Mouse (Mus musculus) cerebellum, adult 11 months (tissue): ENCODE results near the gene Actl11.

Experiments
- DNase-seq: peaks from one replicate; pipeline ENCODE4 v3.0.0; 2022

Gene Actl11

DNA sequence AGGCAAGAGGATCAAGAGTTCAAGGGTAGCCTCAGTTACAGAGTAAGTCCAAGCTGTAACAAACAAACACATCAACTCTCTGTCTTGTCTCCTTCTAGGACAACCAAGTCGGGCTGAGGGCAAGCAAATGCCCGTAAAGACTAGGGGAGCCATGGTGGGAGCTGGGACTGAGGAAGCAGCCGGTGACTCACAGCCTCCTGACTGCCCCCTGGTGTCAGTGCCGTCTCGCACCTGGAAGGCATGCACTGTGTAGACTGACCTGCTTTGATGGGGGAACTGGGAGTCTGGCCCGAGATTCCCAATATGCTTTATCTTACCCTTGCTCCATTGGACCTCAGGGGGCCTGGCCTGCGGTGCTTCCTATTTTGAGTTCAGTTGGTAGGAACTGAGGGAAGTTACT lies 5.2 kb upstream of the Actl11 start:
- DNase-seq, result no peak

DNA sequence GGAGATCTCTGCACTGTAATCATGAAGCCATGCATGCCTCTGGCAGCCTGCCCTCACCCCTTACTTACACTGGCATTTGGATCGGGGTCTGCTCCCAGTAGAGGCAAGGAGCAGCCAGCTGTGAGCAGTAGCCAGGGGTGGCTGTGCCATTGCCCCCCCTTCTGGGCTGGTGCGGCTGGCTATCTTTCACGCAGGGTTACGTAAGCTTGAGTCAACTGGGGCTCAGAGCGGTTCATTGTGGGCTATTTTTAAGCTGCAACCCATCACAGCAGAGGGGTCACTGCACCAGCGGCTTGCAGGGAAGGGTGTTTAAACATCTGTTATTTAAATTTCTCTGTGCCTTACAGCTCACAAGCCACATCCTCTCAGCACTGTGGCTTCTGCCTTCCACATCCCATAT lies 4.3 kb upstream of the Actl11 start:
- no peak for DNase-seq

DNA sequence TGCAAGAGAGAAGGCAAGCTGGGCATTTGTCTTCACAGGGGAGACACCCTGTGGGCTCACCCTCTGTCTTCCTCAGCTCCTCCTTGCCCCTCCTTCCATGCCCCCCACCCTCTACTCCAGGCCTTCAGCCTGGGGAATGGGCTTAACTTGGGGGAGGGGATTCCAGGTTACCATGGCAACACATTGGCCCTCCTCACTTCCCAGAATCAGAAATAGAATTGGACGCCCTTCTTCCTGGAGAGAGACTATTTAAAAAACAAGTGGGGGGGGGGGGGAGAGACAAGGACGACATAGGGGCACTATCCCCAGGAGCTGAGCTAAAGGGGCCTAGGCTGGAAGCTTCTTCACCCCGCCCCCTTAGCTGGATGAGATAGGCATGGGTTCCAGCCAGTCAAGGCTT lies 3.0 kb upstream of the Actl11 start:
- DNase-seq, result no peak

DNA sequence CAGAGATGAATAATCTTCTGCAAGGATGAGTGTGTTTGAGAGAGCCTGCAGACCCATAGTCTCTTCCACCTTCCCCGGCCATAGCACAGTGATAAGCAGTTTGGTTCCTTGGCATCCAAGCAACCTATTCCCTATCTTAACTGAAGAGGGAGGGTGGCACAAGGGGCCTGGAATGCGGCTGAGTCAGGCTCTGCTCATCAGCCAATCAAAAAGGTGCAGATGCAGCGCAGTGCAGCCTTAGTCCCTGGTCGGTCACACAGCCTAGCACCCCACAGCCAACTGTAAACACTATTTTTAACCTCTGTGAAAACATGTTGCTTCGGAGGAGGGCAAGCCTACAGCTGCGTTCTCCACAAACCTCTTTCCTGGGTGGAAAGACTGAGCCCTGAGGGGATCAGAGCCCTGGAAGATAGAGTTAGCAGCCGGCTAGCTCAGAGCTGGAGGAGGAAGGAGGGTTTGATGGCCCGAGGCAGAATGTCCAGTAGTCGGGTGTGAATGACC lies 1.3 kb upstream of the Actl11 start:
- DNase-seq, result no peak

DNA sequence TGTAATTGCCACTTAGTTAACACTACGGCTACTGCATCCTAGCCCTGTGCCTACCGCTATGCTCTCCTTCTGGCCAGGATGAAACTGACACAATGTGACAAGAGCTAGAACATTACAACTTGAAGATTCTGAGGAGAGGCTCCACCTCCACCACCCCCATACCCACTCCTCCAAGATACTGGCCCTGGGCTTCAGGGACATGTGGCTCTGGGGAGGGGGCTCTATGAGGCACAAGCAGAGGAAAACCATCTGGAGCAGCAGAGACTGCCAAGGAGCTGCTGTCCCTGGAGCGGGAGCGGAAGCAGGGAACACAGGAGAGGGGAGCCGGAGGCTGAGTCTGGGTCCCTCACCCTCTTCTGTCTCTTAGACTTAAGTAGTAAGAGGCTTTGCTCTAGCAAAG lies 520 bp upstream of the Actl11 start:
- DNase-seq, result no peak

DNA sequence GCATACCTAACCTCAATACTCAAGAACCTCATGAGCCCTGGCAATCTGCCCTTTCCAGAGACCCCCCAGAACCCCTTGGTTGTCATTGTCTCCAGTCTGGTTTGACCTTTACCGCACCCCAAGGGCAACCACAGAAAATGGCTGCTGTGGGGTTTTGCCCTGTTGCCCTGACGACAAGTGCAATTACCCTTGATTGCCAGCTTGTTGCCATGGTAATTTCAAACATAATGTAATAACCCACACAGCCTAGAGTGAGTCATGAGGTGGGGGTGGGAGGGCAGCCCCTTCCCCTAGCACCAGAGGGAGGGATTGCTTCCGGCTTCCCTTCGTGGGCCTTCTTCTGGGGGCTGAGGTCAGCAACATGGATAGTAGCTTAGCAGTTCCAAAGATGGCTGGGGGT lies 4.0 kb downstream of the Actl11 start:
- DNase-seq, result no peak

DNA sequence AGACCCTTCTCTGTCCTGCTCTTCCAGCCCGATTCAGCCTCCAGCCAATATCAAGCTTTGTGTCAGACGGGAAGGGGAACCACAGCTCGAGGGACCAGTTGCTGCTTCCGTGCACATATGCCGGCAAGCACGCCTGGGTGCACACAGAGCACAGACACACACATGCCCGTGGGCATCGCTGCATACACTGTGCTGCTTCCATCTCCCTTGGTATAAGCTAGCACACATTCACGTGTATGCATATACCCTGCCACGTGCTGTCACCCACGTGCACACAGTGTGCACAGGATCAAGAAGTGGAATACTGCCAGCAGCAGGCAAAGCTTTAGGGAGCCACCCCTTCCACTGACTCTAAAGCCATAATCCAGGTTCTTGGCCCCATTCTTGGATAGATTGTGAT lies 5.9 kb downstream of the Actl11 start:
- DNase-seq, result no peak

DNA sequence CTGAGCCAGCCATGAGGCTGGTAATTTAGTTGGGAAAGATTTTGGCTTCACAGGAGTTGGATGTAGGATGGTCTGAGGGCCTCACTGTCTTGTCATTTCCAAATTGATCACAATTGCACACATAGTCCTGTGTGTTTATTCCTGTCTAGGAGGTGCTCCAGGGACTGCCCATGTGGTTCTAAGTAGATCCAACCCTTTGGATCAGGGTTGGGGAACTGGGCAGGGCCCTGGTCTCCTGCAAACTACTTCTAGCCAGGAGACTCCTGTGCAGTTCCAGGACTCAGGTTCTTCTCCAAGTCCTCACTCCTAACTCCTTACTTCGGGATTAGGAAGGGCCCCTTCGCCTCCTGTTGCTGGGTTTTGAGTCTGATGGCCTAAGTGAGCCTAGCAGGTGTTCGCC lies 7.1 kb downstream of the Actl11 start, which contains the start of gene Camkv:
Camkv (plus strand) TSS at position 301 of the 400 bp plus-strand sequence.
- DNase-seq, result no peak

DNA sequence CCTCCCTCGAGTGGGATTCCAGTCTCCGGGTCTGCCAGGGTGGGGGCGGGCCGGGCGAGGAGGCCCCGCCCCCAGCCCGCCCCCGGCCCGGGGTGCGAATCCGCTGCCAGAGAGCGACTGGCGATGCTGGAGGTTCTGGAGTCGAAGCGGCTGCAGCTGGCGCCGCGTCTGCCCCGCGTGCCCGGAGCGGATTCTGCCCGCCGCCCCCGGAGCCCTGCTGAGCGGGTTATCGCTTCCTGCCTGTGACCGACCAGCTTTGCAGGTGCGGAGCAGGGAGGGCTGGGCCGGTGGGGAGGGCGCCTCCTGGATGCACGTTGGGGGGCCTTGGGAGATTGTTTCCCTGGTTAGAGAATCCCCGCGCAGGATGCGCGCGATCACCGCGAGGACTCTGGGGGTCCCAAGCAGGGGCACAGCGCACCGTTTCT lies 7.5 kb downstream of the Actl11 start:
- no peak for DNase-seq

DNA sequence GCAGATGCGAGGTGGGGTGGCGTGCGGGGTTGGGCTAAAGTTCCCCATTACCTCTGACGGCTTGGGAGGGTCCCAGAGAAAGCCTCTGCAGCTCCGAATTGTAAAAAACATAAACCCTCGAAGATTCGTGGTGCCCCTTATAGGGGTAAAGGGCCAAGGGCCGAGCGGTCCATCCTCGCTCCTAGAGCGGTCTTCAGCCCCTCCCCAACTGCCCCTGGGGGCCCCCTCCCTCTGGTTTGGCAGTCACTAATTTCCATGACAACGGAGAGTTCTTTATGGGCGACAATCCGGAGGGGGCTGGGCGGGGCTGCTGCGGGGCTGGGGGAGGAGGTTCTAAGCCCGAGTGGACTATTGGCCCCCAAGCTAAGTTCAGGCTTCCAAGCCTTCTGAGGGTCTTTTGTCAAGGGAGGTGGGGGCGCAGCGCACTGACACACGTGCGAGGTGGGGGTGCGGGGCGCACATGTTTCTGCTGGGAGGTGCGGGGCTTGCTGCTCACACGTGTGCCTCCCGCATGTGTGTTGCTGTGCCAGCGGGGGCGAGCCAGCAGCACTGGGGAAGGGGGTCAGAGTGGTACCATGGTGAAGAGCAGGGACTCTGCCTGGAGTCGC lies 8.1 kb downstream of the Actl11 start:
- DNase-seq, result no peak

DNA sequence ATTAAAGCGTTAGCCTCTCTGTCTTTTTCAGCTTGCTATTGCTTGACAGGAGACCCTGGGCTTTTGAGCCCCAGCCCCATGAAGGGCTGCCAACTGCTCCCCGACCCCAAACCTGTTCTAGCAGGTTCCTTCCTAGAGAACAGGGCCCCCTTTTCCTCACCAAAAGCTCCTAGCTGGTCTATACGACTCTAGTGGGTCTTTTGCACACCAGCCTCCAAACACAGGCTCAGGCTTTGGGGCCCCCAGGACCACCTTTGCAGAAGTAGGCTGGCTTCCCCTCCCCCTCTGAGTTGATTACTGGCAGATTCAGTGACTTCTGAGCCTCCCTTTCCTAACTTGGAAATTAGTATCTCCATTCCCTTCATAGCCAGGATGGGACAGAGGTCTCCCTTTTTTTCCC lies 8.6 kb downstream of the Actl11 start:
- no peak for DNase-seq

DNA sequence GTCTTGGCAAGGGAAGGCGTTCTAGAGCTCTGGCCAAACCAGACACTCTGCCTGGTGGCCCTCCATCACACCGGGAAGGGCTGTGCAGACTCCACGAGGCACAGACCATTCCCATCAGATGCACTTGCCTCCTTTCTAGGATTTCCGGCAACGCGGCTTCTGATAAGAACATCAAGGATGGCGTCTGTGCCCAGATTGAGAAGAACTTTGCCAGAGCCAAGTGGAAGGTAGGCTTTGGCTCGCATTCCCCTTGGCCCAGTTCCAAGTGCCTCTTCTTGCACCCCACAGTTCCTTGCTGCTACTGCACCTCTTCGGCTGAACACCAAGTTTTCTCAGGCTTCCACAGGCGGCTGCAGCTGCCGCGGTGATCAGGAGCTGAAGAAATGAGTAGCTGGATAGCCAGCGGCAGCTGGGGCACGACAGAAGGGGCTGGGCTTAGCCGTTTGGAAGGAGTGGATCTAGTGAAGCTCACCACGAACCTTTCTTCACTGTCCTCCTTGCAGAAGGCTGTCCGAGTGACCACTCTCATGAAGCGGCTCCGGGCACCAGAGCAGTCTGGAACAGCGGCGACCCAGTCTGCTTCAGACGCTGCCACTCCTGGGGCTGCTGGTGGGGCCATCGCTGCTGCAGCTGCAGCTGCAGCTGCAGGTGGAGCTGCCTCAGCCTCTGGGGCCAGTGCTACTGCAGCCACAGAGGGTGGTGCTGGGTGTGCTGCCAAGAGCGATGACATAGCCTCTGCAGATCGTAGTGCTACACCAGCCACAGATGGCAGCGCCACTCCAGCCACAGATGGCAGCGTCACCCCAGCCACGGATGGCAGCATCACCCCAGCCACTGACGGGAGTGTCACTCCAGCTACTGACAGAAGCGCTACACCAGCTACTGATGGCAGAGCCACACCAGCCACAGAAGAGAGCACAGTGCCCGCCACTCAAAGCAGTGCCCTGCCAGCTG lies 19.2 kb downstream of the Actl11 start:
- peak; percentile 43 for DNase-seq

DNA sequence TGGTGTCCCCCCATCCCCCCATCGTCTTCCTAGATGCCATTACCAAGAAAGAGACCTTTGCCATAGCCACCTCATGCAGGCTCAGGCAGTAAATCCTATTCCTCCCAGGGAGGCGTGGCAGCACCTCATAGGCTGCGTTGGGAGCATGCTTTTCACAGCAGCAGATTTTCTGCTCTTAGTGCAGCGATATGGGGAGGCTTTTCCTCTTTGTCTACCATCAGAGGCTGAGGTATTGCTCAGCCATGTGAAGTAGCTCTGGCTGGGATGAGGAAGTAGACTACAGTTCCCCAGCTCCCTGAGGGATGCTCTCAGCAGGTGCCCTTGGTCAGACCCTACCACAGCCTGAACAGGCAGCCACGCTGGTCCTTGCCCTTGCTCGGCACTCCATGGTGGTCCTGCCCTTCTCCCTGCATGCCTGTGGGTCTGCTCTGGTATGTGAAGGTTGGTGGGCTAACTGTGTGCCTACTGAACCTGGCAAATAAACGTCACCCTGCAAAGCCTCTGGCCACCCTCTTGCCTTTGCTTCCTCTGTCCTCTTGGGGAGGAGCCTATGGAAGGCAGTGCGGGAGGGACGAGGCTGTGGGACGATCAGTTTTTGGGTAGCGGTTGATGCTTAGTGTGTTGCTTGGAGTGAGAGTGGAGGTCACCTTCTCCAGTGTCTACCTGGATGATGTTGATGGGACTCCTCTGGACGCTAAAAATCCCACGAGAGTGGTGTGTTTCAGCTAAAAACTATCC lies 21.1 kb downstream of the Actl11 start:
- no peak for DNase-seq

DNA sequence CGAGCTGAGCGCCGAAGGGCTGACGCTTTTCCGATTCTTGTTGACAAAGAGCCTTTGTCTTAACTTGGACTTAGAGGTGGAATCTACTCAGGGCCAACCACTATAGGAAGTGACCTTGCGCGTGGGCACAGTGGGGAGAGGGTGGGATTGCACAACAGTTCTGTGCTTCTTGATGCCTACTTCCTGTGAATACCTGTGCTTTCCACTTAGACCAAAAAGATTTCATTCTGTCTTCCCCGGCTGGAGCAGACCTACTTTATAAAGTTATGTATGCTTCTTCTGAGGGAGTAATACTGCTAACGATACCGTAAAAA lies 21.6 kb downstream of the Actl11 start, which contains the start of gene Traip:
Traip (plus strand) TSS at position 215 of the 314 bp plus-strand sequence.
- no peak for DNase-seq

DNA sequence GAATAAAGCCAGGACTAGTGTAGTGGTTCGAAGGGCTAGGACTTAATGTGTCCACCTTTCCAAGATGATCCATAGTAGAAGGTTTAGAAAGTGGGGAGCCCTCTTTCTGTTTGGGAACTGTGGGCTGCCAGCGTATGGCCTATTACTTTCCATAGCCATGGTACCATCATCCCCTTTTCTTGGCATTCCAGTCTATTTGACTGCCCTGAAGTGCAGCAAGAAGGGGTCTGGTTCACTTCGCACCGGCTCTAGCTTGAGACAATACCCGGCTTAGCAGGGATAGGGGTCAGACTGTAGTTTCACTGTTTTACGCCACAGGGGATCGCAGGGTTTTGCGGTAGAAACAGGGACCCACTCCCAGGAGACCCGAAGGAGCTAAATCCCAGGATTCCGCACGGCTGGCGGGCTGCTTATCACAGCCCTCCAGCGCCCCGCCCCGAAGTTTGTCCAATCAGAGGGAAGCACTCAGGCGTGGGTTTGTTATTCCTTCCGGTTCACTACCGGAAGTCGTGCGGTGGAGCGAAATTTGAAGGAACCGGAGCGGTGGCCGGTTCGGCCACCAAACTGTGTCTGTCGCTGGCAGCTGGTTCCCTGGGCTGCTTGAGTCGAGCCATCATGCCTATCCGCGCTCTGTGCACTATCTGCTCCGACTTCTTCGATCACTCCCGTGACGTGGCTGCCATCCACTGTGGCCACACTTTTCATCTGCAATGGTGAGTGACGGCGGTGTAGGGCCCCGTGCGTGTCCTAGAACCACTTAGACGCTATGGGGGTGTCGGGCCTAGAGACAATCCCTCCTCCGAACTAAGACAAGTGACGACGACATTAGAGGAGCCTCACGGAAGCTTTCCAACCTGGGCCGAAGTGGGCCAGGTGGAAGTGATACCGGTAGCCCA lies 22.4 kb downstream of the Actl11 start:
- DNase-seq, result peak; percentile 87

DNA sequence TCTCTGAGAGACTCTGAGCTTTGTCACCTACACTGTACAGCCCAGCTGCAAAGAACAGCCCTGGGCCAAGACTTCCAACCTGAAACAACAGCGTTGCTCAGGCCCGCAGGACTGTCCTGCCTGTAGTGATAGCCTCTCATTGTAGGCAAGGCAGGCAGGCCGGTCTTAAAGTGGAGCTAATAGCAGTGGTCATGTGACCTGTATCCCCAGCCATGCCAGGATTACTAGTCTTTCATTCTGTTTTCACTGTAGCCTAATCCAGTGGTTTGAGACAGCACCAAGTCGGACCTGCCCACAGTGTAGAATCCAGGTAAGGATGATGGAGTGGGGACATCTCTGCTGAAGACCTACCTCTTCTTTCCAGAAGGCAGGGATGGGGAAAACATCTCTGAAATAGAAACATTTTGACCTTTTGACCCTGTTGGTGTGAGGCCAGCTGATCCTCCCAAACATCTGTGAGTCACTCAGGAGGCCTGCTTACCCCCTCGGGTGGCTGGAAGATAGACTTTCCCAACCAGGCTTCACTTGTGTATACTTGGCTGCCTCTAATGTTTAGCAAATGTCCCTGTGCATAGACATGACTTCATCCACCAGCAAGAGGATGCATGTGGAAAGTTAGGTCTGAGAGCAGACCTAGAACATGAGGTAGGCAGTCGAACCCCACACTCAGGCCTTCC lies 27.5 kb downstream of the Actl11 start:
- DNase-seq, result no peak

DNA sequence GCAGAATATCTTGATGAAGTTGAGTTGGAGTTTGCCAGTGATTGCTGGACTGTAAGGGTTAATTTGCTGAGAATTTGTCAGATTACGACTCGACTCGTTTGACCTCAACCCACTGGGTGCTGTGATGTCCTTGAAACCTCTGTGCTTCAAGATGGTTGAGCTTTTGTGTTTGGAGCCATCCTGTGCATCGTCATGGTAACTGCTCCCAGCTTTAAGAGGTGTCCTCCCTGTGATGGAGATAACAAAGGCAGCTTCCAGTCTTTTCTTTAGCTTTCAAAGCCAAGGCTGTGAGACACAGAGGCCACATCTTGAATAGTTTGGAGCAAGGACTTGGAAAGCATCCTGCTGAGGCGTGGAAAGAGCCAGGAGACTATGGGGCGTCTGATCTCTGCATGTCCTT lies 28.9 kb downstream of the Actl11 start:
- no peak for DNase-seq

DNA sequence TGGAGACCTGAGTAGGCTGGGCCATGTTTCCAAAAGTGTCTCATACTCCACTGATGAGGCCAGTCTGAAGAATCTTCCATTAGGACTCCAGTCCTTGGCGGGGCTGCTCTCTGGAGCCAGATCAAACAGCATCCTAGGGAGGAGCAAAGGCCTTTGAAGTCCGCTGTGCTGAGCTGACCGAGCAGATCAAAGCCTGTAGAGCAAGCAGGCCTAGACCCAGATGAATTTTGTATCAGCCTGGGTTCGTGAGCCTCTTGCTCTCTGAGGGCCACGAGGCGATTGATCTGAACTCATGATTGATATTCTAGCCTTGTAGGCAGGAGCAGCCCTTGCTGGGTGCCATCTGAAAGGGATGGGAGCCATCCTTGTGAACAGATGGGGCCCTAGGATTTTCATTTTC lies 31.6 kb downstream of the Actl11 start:
- no peak for DNase-seq

DNA sequence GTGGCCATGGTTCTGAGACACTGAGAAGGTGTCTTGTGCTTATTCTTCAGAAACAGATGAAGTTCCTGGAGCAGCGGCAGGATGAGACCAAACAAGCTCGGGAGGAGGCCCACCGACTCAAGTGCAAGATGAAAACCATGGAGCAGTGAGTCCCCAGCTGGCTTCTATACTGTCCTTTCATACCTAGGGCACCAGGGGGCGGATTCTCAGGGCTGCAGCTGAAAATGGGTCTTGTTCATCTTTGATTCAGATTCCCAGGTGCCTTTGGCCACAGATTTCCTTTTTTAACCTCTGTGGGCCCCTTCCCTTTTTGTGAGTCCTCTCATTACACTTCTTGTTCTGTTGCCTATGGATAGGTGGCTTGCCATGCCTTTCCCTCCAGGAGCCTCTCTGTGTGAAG lies 32.7 kb downstream of the Actl11 start:
- DNase-seq, result no peak

DNA sequence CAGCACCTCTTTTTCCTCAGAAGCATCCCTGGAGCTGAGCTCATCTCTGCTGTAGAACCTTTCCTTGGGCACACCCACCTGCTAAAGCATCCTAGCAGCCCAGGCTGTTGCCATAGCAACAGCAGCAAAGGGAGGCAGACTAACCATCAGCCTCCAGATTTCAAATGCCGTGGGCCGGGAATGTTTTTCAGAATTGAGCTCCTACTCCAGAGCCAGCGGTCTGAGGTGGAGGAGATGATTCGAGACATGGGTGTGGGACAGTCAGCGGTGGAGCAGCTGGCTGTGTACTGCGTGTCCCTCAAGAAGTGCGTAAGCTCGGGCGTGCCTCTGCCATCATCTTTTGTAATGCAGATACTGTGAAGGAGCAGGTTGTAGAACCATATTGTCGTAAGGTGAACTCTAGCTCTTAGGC lies 33.1 kb downstream of the Actl11 start:
- no peak for DNase-seq

DNA sequence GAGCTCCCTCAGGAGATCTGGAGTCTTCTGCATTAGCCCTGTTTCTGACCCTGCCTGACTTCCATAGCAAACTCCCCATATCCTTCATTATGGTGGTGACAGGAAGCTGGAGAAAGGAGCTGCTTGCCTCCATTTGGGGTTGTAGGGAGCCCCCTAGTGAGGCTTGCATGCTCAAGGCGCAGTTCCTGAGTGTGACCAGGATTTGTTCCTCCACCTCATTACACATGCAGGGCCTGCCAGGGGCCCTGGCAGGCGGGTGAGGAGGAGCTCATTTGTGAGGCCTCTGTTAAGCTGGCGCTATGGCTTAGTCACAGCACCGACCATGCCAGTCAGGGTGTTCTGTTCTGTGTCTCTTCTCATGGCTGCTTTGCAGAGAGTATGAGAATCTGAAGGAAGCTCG lies 33.6 kb downstream of the Actl11 start:
- DNase-seq, result no peak

DNA sequence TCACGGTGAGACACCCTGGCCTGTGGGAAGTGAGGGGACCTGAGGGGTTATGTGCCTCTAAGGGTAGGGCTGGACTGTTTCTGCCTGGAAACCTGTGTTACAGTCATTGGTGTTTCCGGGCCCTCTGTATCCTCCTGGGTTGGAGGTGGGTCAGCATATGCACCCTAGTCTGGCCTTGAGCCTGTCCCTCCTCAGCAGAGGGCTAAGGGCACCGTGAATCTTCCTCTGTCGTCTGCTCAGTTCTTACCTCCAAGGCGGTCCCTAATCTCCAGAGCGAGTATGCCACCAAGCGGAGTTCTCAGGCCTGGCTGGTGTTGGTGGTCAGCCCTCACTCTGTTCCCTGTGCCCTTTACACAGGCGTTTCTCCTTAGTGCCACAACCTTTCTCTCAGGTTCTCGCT lies 34.6 kb downstream of the Actl11 start:
- DNase-seq, result no peak
